Mouse (Mus musculus) brain, embryonic 14.5 days (tissue): ENCODE measurements around the gene Cdk2ap2.

Source experiments
- CTCF ChIP-seq: fragments of 200-500 bp; IDR thresholded peaks from 2 replicates; pipeline ENCODE4 v1.5.1; 2012; ENCODE audit warnings: inconsistent platforms, mild to moderate bottlenecking, moderate library complexity, borderline replicate concordance; ENCODE audit not compliant: insufficient read depth, insufficient read length; ENCODE audit errors: extremely low read depth
- POLR2A ChIP-seq: fragments of 200-500 bp; IDR thresholded peaks from 2 replicates; pipeline ENCODE4 v1.6.1; 2012; ENCODE audit warnings: mild to moderate bottlenecking, inconsistent platforms, borderline replicate concordance; ENCODE audit not compliant: poor library complexity, insufficient read depth, insufficient read length, severe bottlenecking; ENCODE audit errors: extremely low read depth

- TF ChIP-seq CTCF (no peak), POLR2A (no peak)
Observed at GRCm38 (mm10) chr19:4143759-4144268, 46.8 kb downstream of the Cdk2ap2 start, which contains the start of gene Cabp4.
